Mouse (Mus musculus): ENCODE measurements around the gene Etv3. TPM values are rescaled to one million over a fixed set of nuclear protein-coding genes. Genes with fewer than 3 reads are reported as not detected.
"Not testable (repeated sequence)": the region's sequence is repeated elsewhere in the genome, so short reads cannot be mapped to it uniquely, and the experiment has no call there.

The Etv3 gene
- 10 to 100 TPM; 21.1 to 27.1 TPM for total RNA-seq (2021)
- long read RNA-seq, experiment 1, full-length matches to known transcripts: 9 of 15 reads
- long read RNA-seq, experiment 1, partial matches to known transcripts: 1 of 15 reads
- long read RNA-seq, experiment 1, other reads (novel, unspliced or antisense): 5 of 15 reads
- long read RNA-seq, experiment 2, full-length matches to known transcripts: 1 of 8 reads
- long read RNA-seq, experiment 2, partial matches to known transcripts: 7 of 8 reads
- long read RNA-seq, experiment 2, other reads (novel, unspliced or antisense): 0 of 8 reads

DNA sequence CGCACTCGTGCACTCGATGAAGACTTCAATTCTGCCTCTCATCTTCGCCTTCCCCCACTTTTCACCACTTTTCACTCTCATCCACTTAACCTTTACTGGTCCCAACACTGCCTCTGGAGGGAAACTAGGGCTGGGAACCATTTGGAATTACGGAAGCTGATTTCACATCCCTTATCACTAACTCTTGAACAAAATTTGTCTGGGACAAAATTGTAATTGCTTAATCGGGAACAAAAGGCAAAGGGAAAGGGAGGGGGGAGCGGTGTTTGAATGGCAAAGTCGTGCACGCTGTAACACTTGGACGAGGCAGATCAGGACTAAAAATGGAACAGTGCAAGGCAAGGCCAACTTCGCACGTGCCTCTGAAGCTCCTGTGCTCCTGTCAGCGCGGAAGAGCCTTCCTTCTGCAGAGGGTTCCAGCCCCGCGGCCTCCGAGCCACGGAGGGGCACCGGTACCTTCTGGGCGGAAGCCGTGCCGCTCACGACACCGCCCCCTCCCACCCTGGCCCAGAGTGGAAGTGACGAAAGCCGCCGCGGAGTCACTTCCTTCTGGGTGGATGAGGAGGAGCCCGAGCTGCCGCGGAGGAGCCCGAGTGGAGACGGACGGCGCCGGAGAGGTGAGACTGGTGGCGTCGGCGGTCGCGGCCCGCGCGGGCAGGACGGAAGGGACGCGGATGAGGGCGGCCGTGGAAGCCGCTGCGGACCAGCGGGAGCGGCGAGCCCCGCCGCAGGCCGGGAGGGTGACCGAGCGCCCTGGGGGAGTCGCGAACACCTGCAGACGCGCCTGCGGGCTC lies at the start of gene Etv3:
TSS of gene Etv3 (plus strand) at position 365 of the 794 bp plus-strand sequence.
- DNase-seq (ENCODE audit: low spot score in 2 of 2): peak; percentile 86 to 89

DNA sequence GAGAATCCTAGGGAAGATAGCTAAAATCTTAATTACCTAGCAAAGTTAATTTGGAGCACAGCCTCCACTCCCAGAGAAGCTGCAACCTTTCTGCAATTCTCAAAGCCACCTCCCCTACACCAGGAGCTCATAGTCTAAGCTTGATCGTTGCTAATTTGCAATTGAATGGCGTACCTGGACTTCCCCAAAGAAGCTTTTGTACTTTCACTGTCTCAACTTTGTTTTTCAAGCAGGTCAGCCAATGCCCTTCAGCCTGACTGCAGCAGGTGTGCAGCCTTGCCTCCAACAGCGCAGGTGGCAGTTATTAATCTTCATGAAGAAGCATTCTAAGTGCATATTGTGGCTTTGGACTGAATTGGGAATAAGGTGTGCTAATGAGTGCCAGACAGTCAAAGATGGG lies 47.3 kb upstream of the Etv3 start:
- DNase-seq (ENCODE audit: low spot score in 2 of 2): not testable (repeated sequence)

DNA sequence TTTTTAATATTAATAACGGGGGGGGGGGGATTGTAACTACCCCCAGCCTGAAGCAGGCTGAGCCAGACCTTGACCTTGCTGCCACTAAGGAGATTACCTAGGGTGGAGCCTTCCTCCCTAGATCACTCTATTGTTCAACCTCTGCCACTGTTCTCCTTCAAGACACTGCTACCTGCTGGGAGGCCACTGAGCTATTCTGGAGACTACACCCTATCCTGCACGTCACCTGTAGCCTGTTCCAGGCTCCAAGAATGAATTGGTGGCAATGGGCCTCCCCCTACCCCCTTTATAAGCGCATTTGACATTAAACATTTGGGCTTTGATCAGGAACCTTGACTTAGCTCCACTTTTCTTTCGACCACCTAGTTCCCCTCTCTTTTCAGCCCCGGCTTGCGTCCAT lies 46.6 kb upstream of the Etv3 start:
- DNase-seq (ENCODE audit: low spot score in 2 of 2): not testable (repeated sequence)

DNA sequence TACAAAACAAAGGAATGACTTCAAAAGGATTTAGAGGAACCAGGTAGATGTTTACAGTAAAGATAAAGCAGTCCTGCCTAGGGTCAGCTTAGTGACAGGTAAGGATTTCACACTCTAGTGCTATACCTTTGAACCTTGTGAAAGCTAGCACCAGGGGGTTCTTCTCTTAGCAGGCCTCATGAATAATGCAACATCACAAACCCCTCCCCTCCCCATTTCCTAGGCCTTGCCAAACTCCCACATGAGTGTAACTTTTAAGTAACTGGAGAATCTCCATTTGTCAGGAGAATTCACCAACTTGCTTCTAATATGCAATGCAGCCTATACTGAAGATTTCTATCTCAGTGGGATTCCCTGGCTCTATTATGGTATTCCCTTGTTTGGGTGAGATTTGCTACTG lies 46.0 kb upstream of the Etv3 start:
- not testable (repeated sequence) for DNase-seq (ENCODE audit: low spot score in 2 of 2)

DNA sequence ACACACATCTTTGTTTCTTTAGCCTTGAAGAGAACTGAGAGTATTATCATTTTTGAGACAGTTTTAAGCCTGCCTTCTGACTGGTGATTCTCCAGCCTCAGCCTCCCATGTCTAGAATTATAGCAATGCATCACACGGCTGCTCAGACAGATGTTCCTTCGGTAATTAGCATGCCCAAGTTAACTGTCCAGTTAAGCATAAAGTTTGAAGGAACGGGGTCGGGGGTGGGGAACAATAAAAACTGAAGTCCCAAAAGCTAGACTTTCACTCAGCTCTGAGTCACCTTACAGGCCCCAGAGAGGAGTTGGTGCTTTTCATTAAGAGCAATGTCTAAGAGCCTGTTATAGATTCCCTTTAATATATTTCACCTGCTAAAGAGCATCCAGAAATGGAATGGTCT lies 37.8 kb upstream of the Etv3 start:
- DNase-seq (ENCODE audit: low spot score in 2 of 2): no peak

DNA sequence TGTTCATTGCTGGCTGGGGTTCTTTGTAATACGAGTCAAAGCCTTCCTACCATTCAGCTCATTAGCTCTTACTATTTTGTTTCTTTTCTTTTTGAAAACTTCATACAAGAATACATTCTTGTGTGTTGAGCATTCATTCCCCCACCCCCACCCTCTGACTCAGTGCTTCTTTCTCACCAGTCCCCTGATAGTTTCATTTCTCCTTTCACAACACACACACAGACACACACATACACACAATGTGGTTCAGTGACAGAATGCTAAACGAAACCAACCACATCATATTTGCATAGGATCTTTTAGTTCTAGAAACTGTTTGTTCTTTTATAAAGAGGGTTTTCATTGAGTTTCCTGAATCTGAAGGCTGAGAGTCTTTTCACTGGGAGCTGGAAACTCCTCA lies 37.3 kb upstream of the Etv3 start:
- no peak for DNase-seq (ENCODE audit: low spot score in 2 of 2)

DNA sequence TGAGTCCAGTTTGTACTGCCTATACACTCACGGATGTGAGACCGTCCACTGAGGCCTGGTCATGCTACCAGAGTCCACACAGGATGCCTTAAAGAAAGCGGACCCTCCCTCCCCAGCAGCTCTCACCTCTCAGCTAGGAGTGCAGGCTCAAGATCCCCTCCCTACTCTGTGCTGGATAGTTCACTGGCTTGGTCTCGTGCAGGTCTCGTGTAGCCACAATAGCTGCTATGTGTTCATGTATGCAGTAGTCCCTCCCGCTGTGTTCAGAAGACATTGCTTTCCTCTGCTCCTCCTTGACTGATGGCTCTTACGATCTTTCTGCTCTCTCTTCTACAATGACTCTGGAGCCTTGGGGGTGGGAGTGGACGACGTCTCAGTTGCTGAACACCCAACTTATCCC lies 26.9 kb upstream of the Etv3 start:
- no peak for DNase-seq (ENCODE audit: low spot score in 2 of 2)

DNA sequence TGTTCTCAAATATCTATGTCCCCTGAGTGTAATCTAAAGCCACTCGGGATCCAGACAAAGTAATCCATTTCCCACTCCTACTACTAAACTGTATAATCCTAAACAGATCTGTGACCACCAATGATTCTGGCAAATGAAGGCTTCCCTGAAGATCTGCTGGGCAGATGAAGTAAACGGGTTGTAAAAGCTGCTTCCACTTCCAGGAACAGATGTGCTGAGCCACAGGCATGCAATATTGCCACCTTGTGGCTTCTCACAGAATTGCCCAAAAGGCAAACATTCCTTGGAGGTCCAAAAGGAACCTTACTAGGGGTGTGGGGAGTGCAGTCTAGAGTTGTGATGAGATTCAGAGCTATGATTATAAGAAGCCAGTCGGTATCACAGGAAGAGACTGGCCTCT lies 26.1 kb upstream of the Etv3 start:
- peak; percentile 67 to 69 for DNase-seq (ENCODE audit: low spot score in 2 of 2)

DNA sequence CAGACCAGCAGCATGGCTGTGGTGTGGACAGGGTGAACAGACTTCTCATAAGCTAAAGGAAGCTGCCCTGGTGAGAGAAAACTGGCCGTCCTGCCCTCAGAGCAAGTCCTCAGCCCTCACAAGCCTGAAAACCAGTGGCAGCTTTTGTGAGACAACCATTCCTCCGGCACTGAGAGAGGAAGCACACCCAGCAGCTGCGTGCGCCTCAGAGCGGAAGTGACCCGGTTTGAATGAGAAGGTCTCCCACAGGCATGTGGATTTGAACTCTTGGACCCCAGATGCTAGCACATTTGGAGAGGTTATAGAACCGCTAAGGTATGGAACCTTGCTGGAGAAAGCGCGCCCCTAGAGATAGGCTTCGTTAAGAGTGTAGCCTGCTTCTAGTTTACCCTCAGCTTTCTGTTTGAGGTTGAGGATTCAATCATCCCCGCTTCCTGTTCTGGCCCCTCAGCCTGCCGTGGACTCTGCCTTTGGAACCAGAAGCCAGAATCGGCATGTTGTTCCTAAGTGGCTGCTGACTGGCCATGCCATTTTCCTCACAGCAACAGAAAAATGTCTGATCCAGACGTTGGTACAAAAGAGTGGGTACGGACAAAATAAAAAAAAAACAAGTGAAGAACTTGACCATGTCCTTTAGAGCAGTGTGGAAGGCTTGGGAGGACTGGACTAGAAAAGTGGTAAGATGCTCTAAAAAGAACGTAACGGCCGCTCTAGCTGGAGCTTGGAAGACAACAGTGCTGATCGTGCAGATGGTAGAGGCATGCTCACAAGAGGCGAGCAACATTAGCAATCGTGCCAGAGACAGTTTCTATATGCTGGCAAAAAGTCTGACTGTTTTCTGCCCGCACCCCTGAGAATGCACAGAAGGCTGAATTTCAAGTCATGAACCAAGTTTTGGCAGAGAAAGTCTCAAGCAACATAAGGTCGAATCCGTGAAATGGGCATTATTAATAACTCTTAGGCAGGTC lies 24.8 kb upstream of the Etv3 start:
- DNase-seq (ENCODE audit: low spot score in 2 of 2): no peak

DNA sequence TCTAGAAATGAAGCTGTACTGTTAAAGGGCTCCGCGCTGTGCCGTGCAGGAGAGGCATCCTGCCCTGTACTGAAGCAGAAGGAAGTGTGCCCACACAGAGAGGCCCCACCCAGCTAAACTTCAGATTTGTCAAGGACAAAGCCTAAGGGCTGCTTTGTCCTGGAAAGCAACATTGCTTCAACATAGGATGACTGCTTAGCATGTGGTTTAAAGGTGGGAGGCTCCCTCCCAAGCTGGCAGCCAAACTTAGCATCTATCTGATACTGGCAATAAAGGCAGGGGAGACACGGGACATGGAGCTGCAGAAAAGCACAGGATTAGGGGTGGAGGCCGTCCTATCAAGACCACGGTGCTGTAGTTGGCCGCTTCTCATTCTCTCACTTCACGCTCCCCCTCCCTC lies 24.1 kb upstream of the Etv3 start:
- DNase-seq (ENCODE audit: low spot score in 2 of 2): no peak

DNA sequence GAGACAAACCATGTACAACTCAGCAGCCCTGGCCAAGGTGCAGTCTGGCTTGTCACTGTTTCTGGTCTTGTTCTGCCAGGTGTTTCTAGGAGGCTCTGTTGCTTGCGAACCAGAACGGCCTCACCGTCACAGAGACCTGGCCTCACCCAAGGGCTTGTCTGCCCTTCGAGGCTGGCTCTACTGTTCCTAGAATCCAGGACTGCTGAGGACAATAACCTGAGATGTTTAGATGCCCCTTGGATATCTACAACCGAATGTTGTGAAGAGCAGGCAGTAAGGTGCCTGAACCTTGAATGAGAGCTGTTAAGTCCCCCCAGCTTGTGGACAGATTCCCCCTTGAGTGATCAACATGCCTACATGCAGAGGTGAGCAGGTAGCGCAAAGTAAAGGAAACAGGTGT lies 22.4 kb upstream of the Etv3 start:
- no peak for DNase-seq (ENCODE audit: low spot score in 2 of 2)

DNA sequence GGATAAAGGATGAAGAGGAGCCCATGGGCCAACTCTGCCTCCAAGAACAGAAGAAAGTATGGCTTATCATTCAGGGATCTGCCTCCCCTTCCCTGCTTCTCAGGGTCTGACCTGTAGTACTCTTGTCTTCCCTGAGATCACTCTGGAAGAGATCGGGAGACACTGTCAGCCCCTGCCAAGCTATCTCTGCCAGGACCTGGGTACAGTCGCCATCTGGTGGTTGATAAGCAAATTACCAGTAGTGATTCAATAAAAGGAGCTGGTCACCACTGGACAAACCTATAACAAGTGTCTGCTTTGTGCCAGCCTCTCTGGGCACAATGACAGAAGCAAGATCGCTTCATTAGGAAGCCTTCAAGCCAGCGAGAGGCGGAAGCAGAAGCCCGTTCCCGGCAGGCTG lies 20.9 kb upstream of the Etv3 start:
- no peak for DNase-seq (ENCODE audit: low spot score in 2 of 2)

DNA sequence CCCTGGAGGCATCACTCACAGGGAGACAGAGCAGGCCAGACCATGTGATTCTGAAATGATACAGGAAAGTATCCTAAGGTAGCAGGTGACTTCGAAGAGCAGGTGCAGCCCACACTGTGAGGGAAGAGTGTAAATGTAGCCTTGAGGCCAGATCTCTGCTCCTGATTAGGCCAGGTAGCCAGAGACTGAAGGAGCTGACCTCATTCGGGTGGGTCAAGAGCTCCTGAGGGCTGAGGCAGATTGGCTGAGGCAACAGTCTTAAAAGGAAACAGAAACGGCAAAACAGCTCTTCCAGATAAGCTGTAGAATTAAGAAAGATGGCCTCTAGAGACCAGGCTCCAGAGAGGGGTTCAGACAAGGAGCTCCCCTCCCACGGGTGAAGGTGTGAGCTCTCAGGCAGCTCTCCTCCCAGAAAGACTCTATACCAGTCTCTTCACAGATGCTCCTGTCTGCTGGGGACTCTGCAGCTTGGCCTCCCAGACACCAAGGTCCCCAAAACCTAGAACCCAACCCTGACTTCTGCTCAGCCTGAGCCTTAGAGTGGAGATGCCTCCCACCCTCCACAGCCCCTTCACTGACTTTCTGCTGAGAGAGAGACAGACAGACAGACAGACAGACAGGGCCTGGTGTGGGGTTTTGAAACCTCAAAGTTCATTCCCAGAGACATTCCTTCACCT lies 20.3 kb upstream of the Etv3 start:
- no peak for DNase-seq (ENCODE audit: low spot score in 2 of 2)

DNA sequence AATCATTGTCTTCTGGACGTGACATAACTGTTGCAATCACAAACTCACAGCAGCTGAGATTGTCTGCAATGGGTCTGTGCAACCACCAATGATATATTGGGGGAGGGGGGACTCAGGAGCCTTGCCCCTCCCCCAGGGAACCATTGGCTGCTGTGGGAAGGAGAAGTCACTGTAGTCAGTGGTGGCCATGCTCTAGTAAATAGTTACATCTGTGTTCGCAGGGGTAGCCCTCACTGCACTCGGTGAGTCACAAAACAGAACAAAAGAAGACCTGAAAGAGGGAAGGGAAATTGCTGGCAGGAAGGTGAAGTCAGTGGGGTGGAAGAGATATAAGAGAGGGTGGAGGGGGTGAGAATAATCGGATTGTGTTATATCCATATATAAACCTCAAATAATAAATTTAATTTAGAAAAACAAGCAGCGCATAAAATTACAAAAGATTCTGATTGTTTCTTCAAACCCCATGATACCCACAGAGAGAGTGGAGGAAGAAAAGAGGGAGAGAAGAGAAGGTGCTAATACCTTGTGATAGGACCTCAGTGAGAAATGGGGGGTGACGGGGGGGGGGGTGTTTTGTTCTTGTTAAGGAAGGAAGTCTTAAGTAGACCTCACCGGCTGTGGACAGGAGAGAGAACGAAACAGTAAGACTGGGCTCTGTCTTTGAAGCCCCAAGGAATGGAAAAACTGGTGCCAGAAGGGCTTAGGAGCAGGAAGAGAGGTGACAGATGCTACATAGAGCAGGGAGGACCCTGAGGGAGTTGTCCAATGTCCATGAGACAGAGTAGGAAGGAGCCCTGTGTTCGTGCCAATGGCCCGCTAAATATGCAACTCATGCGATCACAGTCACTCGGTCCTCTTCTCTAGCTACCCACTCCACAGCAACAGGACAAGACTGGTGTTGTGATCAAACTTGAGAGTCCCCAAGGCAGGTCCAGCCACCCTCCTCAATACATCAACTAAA lies 18.5 kb upstream of the Etv3 start:
- DNase-seq (ENCODE audit: low spot score in 2 of 2): no peak

DNA sequence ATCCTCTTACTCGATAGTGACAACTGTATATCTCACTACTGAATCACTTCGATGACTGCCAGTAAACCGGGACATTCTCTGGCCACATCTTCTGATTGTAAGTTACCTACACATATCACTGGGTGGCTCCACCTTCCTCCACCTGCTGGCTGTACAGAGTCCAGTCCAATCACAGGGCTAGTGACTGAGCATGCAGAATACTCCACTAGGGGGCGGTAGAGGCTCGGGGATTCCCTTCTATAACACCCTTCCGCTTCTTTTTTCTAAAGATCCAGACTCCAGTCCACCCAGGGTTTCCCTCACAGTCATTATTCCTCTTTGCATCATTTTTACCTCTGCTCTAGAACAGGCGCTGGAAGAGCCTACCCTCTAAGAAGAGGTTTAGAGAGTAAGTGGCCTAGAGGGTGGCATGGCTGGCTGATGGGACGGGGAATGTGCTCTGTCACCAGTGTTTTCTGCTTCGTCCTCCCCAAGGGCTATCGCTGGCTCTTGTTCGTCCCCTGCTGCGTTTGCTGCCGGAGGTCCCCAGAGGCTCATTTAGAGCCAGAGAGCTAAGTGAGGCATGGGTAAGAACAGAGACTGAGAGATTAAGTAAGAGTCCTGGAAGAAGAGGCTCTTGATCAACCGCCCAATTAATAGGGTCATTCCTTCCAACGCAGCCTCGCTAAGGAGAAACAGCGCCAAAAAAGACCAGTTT lies 16.9 kb upstream of the Etv3 start:
- DNase-seq (ENCODE audit: low spot score in 2 of 2): peak; percentile 81

DNA sequence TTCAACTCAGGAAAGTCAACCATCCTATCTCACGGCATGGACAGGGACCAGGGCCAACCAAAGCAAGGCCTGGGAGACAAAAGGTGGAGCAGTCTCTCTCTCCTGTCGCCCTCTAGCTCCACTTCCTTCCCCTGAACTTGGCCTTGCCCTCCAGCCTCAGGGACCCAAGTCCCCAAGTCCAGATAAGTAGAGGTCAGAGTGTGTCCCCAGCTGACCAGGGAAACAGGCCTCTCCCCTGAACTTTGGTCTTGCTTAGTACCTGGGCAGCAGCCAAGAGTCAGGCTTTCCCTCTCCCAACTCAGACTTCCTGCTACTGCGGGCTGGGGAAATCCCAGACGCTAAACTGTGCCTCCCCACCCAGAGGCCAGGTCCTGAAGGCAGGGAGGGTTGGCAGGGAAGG lies 16.1 kb upstream of the Etv3 start:
- DNase-seq (ENCODE audit: low spot score in 2 of 2): peak in 1 of 2 experiments; percentile 49

DNA sequence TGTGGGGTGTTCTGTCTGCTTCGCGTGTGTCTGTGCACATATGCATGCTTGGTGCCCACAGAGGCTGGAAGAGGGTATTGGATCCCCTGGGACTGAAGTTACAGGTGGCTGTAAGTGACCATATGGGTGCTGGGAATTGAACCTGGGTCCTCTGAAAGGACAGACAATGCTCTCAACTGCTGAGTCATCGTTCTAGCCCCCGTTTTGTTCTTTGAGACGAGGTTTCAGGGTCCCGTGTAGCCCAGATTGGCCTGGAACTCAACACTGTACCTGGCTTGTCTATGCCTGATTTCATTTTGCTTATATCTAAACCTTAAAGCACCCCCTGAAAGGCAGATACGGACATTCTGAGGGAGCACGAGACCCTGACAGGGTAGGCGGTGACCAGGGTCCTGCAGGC lies 14.4 kb upstream of the Etv3 start:
- no peak for DNase-seq (ENCODE audit: low spot score in 2 of 2)

DNA sequence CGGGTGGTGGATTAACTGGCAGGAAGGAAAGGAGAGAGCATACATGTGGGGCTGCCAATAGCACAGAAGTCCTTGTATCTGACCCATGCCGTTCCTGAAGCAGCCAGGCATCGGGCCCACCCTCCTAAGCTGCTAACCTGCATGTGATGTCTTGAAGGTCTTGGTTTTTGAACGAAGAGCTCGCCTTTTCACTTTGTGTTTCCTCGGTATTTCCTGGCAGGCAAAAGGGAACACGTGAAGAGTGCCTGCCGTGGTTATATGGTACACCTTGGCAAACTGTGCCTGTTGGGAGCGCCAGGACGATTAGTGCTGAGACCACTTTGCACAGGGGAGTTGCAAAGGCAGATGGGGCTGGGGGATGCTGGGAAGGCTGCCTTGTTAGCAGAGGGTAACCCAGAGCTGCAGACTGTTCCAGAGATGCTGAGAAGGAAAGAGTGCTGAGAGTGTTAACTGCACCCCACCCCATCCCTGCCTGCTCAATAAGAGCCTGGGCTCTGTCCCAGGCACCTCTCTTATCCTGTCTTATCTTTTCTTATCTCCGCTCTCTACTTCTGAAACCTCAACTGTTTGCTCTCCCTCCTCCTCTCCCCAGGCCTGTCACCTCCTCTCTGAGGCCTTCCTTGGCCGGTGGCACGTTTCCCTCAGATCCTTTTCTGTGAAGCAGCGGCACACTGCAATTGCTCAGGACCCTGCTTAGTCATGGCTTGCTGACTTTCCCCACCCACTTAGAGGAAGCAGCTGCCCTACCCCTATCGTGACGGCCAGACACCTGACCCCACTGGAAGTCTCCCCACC lies 13.0 kb upstream of the Etv3 start:
- DNase-seq (ENCODE audit: low spot score in 2 of 2): no peak

Data from adrenal gland, adult 18-20 months (tissue).